Mouse (Mus musculus) G1E (cell line): ENCODE measurements around the gene Acot12.

ENCODE experiments used
- CTCF ChIP-seq: IDR thresholded peaks from 2 replicates; pipeline ENCODE4 v1.5.1; 2012; ENCODE audit warnings: low read depth, low read length, inconsistent platforms, mixed read lengths
- TAL1 ChIP-seq: conservative IDR thresholded peaks from 2 replicates; pipeline ENCODE4 v1.6.1; 2012; ENCODE audit warnings: low read depth, low read length, inconsistent platforms, mixed read lengths

DNA sequence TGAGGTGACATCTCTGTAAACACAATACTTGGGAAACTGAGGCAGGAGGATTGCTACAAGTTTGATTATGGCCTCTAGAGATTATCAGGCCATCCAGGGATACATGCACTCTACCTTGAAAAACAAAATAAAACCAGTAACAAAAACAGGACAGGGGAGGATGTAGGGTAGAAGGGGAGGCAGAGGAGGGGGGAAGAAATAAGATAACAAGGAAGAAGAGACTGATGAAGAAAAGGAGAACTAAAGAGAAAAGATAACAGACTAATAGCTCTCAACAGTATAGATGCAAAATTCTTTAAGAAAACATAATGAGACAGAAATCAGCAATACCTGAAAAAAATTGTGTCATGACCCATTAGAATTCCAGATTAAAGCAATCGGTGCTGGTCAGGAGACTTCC is 4.1 kb upstream of the Acot12 start:
- TF ChIP-seq CTCF (no peak), TAL1 (no peak)
